Mouse (Mus musculus): ENCODE data around the gene Mast4. TPM values are rescaled to one million over a fixed set of nuclear protein-coding genes. Genes with fewer than 3 reads are reported as not detected.
A peak's percentile ranks its signal among the peaks of the same experiment; 100 is the strongest.

Mast4 gene
- polyA plus RNA-seq, 1 experiment from 2014 or later: 19.5 TPM

DNA sequence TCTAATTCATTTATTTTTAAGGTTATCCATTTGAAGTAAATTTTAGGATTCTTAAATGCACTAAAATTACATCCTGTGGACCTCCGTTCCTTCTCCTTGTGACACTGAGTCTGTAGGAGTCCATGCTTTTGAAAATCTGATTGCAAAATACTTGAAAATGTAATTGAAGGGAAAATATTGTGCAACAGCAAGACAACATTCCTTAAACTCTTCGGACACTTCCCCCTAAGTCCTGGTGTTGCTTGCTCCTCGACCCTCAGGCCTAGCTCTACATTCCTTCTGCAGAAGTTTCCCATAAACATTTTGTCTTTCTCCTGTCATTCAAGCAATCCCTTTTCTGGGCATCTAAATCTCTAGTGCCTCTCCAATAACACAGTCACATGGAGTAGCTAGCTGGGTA lies 474.2 kb downstream of the Mast4 start:
- Histone ChIP-seq H3K36me3 (ENCODE audit: control insufficient read depth, insufficient read depth, low read length) (no peaks in the 10 kb centered on the region), H3K9ac (ENCODE audit: low read length) (no peak overlapping the region), H3K4me2 (ENCODE audit: low read depth) (no peak overlapping the region), H3K27me3 (ENCODE audit: control insufficient read depth, insufficient read depth, low read length) (no peaks in the 10 kb centered on the region), H3K9me3 (ENCODE audit: control insufficient read depth, low read length) (no peaks in the 10 kb centered on the region), H3K4me3 (ENCODE audit: low read depth, low read length) (no peak overlapping the region), H3K4me1 (ENCODE audit: control insufficient read depth, insufficient read depth, low read length) (no peaks in the 10 kb centered on the region), H3K27ac (ENCODE audit: low read depth, low read length) (no peak overlapping the region)
- no peak for DNase-seq (ENCODE audit: low spot score)
- ATAC-seq (ENCODE audit: insufficient read depth, low FRiP score, low TSS enrichment): no peak
- 84% methylated on average over 3 of the region's 3 CpGs for WGBS

DNA sequence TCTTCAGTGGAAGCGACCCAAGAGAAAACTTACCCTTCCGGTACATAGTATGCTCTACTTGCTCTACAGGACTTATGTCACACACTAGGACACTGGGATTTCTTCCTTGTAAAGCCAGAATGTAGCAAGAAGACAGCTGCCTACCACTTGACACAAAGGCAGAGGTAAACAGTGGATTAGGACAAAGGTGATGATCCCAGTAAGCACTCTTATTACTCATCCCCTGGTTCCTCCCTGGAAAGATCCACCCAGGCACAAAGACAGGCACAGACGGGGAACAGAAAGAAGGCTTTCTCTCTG lies 476.8 kb downstream of the Mast4 start:
- 86% methylated on average over 3 of the region's 3 CpGs for WGBS
- Histone ChIP-seq H3K27ac (ENCODE audit: low read depth, low read length) (no peak overlapping the region), H3K27me3 (ENCODE audit: control insufficient read depth, insufficient read depth, low read length) (no peaks in the 10 kb centered on the region), H3K4me2 (ENCODE audit: low read depth) (no peak overlapping the region), H3K4me3 (ENCODE audit: low read depth, low read length) (no peak overlapping the region), H3K9me3 (ENCODE audit: control insufficient read depth, low read length) (no peaks in the 10 kb centered on the region), H3K36me3 (ENCODE audit: control insufficient read depth, insufficient read depth, low read length) (no peaks in the 10 kb centered on the region), H3K4me1 (ENCODE audit: control insufficient read depth, insufficient read depth, low read length) (no peaks in the 10 kb centered on the region), H3K9ac (ENCODE audit: low read length) (no peak overlapping the region)
- DNase-seq (ENCODE audit: low spot score) (no peak), ATAC-seq (ENCODE audit: insufficient read depth, low FRiP score, low TSS enrichment) (no peak)

DNA sequence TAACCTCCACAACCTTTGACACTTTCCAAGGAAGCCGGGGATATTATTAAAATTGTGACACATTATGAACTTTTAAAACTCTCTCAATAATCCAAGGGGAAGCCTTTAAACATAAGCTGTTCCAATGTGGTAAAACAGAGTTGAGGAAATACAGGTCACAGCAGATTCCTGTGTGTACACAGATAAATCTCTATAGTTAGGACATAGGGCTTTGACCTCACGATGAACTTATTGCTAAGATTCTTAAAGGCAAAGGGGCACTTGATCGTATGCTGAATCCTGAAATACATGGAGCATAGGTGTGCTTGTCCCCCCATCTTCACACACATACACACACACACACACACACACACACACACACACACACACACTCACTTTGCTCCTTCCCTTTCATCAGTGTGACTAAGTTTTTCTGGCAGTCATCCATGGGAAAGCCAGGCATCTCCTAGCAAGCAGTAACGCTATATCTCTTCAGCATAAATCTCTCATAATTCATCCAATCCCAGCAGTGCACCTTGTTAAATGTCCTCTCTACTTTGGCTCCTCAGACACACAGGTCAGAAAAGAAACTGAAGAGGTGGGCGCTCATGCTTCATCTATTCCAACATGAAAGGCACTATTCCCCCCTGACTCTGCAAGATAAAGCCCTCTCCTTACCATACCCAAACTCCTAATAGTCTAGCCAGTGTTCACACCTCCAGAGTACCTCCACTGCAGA lies 477.3 kb downstream of the Mast4 start:
- DNase-seq (ENCODE audit: low spot score): no peak
- no peak overlapping the region for H3K4me2 ChIP-seq (ENCODE audit: low read depth)
- no peak overlapping the region for H3K27ac ChIP-seq (ENCODE audit: low read depth, low read length)
- no peaks in the 10 kb centered on the region for H3K36me3 ChIP-seq (ENCODE audit: control insufficient read depth, insufficient read depth, low read length)
- no peak overlapping the region for H3K9ac ChIP-seq (ENCODE audit: low read length)
- ATAC-seq (ENCODE audit: insufficient read depth, low FRiP score, low TSS enrichment): no peak
- 87% methylated on average over 5 of the region's 5 CpGs for WGBS
- no peaks in the 10 kb centered on the region for H3K27me3 ChIP-seq (ENCODE audit: control insufficient read depth, insufficient read depth, low read length)
- H3K4me1 ChIP-seq (ENCODE audit: control insufficient read depth, insufficient read depth, low read length): no peaks in the 10 kb centered on the region
- no peaks in the 10 kb centered on the region for H3K9me3 ChIP-seq (ENCODE audit: control insufficient read depth, low read length)
- no peak overlapping the region for H3K4me3 ChIP-seq (ENCODE audit: low read depth, low read length)

DNA sequence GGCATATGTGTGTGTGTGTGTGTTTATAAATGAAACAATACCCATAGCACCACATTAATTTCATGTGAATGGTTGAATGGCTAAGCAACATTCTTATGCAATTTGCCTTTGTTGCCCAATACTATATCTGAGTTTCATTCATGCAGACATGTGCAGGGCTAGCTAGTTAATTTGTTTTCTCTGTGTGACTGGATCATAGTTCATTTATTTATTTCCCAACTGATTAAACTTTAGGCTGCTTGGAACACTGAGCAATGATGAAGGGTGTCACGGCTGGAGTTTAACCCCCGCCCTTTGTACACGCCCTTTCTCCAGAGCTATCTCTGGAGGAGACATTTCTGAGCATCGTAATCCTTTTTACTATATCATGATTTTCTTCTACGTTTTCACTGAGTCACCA lies 481.4 kb downstream of the Mast4 start:
- H3K4me3 ChIP-seq (ENCODE audit: low read depth, low read length): no peak overlapping the region
- H3K9ac ChIP-seq (ENCODE audit: low read length): no peak overlapping the region
- no peak overlapping the region for H3K4me2 ChIP-seq (ENCODE audit: low read depth)
- no peaks in the 10 kb centered on the region for H3K27me3 ChIP-seq (ENCODE audit: control insufficient read depth, insufficient read depth, low read length)
- no peaks in the 10 kb centered on the region for H3K4me1 ChIP-seq (ENCODE audit: control insufficient read depth, insufficient read depth, low read length)
- no peak overlapping the region for H3K27ac ChIP-seq (ENCODE audit: low read depth, low read length)
- no peak for ATAC-seq (ENCODE audit: insufficient read depth, low FRiP score, low TSS enrichment)
- 89% methylated on average over 5 of the region's 5 CpGs for WGBS
- H3K9me3 ChIP-seq (ENCODE audit: control insufficient read depth, low read length): no peaks in the 10 kb centered on the region
- H3K36me3 ChIP-seq (ENCODE audit: control insufficient read depth, insufficient read depth, low read length): no peaks in the 10 kb centered on the region
- DNase-seq (ENCODE audit: low spot score): no peak

DNA sequence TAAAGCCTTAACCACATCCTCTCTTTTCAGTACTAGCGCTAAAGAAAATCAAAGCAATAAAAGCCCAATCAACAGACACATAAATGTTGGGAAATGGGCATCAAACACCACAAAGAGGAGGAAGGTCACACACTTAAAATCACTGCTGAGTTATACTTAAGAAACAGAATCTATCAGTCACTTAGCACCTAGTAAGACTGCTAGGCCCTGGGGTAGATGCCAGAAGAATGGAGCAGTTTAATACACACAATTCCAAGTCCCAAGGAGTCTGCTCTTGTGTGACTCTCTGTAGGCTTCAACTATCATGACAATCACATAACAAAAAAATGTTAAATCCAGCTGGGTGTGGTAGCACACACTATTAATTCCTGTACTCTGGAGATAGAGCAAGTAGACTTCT lies 483.0 kb downstream of the Mast4 start:
- Histone ChIP-seq H3K9me3 (ENCODE audit: control insufficient read depth, low read length) (no peaks in the 10 kb centered on the region), H3K36me3 (ENCODE audit: control insufficient read depth, insufficient read depth, low read length) (no peaks in the 10 kb centered on the region), H3K9ac (ENCODE audit: low read length) (no peak overlapping the region), H3K27me3 (ENCODE audit: control insufficient read depth, insufficient read depth, low read length) (no peaks in the 10 kb centered on the region), H3K4me3 (ENCODE audit: low read depth, low read length) (no peak overlapping the region), H3K27ac (ENCODE audit: low read depth, low read length) (no peak overlapping the region), H3K4me1 (ENCODE audit: control insufficient read depth, insufficient read depth, low read length) (no peaks in the 10 kb centered on the region), H3K4me2 (ENCODE audit: low read depth) (no peak overlapping the region)
- DNase-seq (ENCODE audit: low spot score): no peak
- 50% methylated on average over 1 of the region's 1 CpGs for WGBS
- no peak for ATAC-seq (ENCODE audit: insufficient read depth, low FRiP score, low TSS enrichment)

DNA sequence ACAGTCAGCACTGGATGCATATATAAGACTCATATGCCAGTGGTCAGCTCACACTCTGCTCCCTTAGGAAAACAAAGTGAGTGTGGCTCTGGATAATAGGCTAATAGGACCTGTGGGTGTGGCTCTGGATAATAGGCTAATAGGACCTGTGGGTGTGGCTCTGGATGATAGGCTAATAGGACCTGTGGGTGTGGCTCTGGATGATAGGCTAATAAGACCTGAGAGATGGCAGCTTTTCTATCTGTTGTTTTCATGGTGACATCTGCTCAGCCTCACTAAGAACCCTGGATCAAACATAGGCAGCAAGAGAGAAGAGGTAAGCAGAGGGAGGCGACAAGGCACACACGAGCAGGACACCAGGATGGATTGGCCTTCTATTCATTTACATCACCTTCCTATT lies 483.7 kb downstream of the Mast4 start:
- Histone ChIP-seq H3K36me3 (ENCODE audit: control insufficient read depth, insufficient read depth, low read length) (no peaks in the 10 kb centered on the region), H3K4me1 (ENCODE audit: control insufficient read depth, insufficient read depth, low read length) (no peaks in the 10 kb centered on the region), H3K27me3 (ENCODE audit: control insufficient read depth, insufficient read depth, low read length) (no peaks in the 10 kb centered on the region), H3K4me3 (ENCODE audit: low read depth, low read length) (no peak overlapping the region), H3K9me3 (ENCODE audit: control insufficient read depth, low read length) (no peaks in the 10 kb centered on the region), H3K27ac (ENCODE audit: low read depth, low read length) (no peak overlapping the region), H3K9ac (ENCODE audit: low read length) (no peak overlapping the region), H3K4me2 (ENCODE audit: low read depth) (no peak overlapping the region)
- ATAC-seq (ENCODE audit: insufficient read depth, low FRiP score, low TSS enrichment) (no peak), DNase-seq (ENCODE audit: low spot score) (no peak)
- 68% methylated on average over 2 of the region's 2 CpGs for WGBS

DNA sequence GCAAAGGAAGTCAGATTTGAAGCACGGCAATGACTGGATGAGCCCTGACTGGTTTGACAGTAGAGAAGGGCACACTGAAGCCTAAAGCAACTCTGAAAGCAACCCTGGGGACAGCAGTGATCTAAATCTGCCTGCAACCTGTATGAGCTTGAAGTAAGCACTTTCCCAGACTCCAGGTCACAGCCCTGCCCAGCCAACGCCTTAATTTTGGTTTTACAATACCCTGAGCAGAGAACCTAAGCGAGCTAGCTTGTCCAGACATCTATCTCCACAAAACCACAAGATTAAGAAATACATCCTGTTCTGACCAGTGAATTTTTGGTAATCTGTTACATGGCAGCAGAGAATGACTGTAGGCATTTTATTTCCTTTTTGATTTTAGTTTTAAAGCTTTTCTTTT lies 485.2 kb downstream of the Mast4 start:
- 64% methylated on average over 3 of the region's 3 CpGs for WGBS
- no peak for ATAC-seq (ENCODE audit: insufficient read depth, low FRiP score, low TSS enrichment)

DNA sequence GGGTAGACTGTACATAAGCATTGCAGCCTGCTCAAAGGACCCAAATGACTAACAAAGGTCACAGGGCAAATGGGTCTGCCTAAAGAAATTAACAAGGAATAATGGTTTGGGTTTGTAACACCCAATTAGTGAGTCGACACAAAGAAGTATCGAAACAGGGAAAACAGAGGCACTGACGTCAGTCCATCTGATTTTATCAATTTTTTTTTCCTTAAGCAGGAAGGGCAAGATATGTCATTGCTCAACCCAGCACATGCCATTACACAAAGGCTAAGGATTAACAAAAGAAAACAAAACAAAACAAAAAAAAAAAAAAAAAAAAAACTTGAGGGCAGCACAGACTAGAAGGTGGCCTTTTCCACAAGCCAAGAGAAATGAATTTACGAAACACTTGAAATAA lies 487.8 kb downstream of the Mast4 start:
- WGBS: 85% methylated on average over 4 of the region's 4 CpGs
- Histone ChIP-seq H3K27ac (ENCODE audit: low read depth, low read length) (no peak overlapping the region), H3K4me1 (ENCODE audit: control insufficient read depth, insufficient read depth, low read length) (peaks cover 3% of the 10 kb centered on the region; the same call in 1 of the 2 replicates), H3K36me3 (ENCODE audit: control insufficient read depth, insufficient read depth, low read length) (no peaks in the 10 kb centered on the region), H3K4me3 (ENCODE audit: low read depth, low read length) (no peak overlapping the region), H3K9me3 (ENCODE audit: control insufficient read depth, low read length) (no peaks in the 10 kb centered on the region), H3K27me3 (ENCODE audit: control insufficient read depth, insufficient read depth, low read length) (no peaks in the 10 kb centered on the region), H3K9ac (ENCODE audit: low read length) (no peak overlapping the region), H3K4me2 (ENCODE audit: low read depth) (no peak overlapping the region)
- DNase-seq (ENCODE audit: low spot score) (no peak), ATAC-seq (ENCODE audit: insufficient read depth, low FRiP score, low TSS enrichment) (no peak)

More for the DNA sequence above, 485.2 kb downstream of the Mast4 start:
- no peak for DNase-seq (ENCODE audit: low spot score)
- Histone ChIP-seq H3K4me2 (ENCODE audit: low read depth) (no peak overlapping the region), H3K27ac (ENCODE audit: low read depth, low read length) (no peak overlapping the region), H3K27me3 (ENCODE audit: control insufficient read depth, insufficient read depth, low read length) (no peaks in the 10 kb centered on the region), H3K9ac (ENCODE audit: low read length) (no peak overlapping the region), H3K36me3 (ENCODE audit: control insufficient read depth, insufficient read depth, low read length) (no peaks in the 10 kb centered on the region), H3K4me1 (ENCODE audit: control insufficient read depth, insufficient read depth, low read length) (no peaks in the 10 kb centered on the region), H3K4me3 (ENCODE audit: low read depth, low read length) (no peak overlapping the region), H3K9me3 (ENCODE audit: control insufficient read depth, low read length) (no peaks in the 10 kb centered on the region)

DNA sequence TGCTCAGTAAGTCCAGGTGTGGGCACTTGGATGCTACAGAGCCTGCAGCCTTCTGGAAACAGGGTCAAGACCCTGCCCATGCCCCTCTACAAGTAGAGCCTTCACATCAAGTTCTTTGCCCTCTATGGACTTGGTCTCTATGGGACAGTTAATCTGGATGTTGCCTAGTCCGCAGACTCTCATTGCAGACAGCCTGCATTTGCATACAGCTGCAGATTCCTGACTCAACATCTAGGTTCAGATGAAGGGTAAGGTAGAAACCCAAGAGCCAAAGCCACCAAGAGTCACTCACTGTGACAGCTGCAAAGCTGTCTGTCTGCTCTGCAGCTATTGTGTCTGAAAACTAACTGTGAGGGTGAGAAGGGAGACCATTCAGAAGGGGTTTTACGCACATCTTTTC lies 491.6 kb downstream of the Mast4 start:
- 67% methylated on average over 2 of the region's 2 CpGs for WGBS
- H3K4me1 ChIP-seq (ENCODE audit: control insufficient read depth, insufficient read depth, low read length): peaks cover 5% of the 10 kb centered on the region
- DNase-seq (ENCODE audit: low spot score) (peak; percentile 24), ATAC-seq (ENCODE audit: insufficient read depth, low FRiP score, low TSS enrichment) (peak; percentile 65)
- no peak overlapping the region for H3K9ac ChIP-seq (ENCODE audit: low read length)
- H3K36me3 ChIP-seq (ENCODE audit: control insufficient read depth, insufficient read depth, low read length): no peaks in the 10 kb centered on the region
- H3K4me2 ChIP-seq (ENCODE audit: low read depth): no peak overlapping the region
- no peaks in the 10 kb centered on the region for H3K9me3 ChIP-seq (ENCODE audit: control insufficient read depth, low read length)
- H3K4me3 ChIP-seq (ENCODE audit: low read depth, low read length): no peak overlapping the region
- H3K27ac ChIP-seq (ENCODE audit: low read depth, low read length): no peak overlapping the region
- no peaks in the 10 kb centered on the region for H3K27me3 ChIP-seq (ENCODE audit: control insufficient read depth, insufficient read depth, low read length)
